Mouse (Mus musculus): ENCODE data around the gene Olfr1505.

The Olfr1505 gene

GRCm38 (mm10) chr19:13913230-13913629, at the start of gene Olfr1505:
Gene Olfr1505 (plus strand): TSS chr19:13913530.
- no peak for DNase-seq (ENCODE audit: low spot score in 2 of 2)

GRCm38 (mm10) chr19:13897828-13898227, 15.5 kb upstream of the Olfr1505 start, which contains the start of gene Olfr1504:
Gene Olfr1504 (minus strand): TSS chr19:13897928.
- no peak for DNase-seq (ENCODE audit: low spot score in 2 of 2)

All from urinary bladder, adult 18-20 months (tissue).